Mouse (Mus musculus) lung, postnatal 0 days (tissue): ENCODE measurements at regions not wholly inside any gene's neighbourhood (a gene's known extent, or its start where the extent isn't known, plus 50 kb on each side); places are given as distances from the start of the nearest gene placed in this dataset.

Experiments
- ATAC-seq: fragments of 200-750 bp; cut with Nextera tagmentation; 2 replicates; pipeline ENCODE4 v1.8.0; 2017; ENCODE audit warnings: moderate library complexity
- DNase-seq: peaks from one replicate; pipeline ENCODE4 v3.0.0-alpha.2; 2016; ENCODE audit warnings: low spot score
- H3K27ac ChIP-seq: fragments of 300-500 bp; sonication (generic); 2 replicates; pipeline ENCODE4 v1.5.1; 2014; ENCODE audit warnings: antibody characterized with exemption, mild to moderate bottlenecking, low read length, mixed read lengths
- H3K27me3 ChIP-seq: fragments of 300-500 bp; sonication (generic); replicated peaks from 2 replicates; pipeline ENCODE4 v1.6.1; 2014; ENCODE audit warnings: low read length, mixed read lengths; ENCODE audit not compliant: insufficient read depth
- H3K36me3 ChIP-seq: fragments of 300-500 bp; sonication (generic); 2 replicates; pipeline ENCODE4 v1.6.1; 2014; ENCODE audit warnings: low read length, mixed read lengths; ENCODE audit not compliant: insufficient read depth
- H3K4me1 ChIP-seq: fragments of 300-500 bp; sonication (generic); 2 replicates; pipeline ENCODE4 v1.6.1; 2014; ENCODE audit warnings: antibody characterized with exemption, low read depth, low read length, mixed read lengths; ENCODE audit not compliant: insufficient read depth
- H3K4me2 ChIP-seq: fragments of 300-500 bp; sonication (generic); replicated peaks from 2 replicates; pipeline ENCODE4 v1.6.1; 2014; ENCODE audit warnings: low read depth, mild to moderate bottlenecking, low read length, moderate library complexity, mixed read lengths
- H3K4me3 ChIP-seq: fragments of 300-500 bp; sonication (generic); 2 replicates; pipeline ENCODE4 v1.5.1; 2014; ENCODE audit warnings: low read depth, low read length
- H3K9ac ChIP-seq: fragments of 300-500 bp; sonication (generic); replicated peaks from 2 replicates; pipeline ENCODE4 v1.6.1; 2014; ENCODE audit warnings: low read depth, mild to moderate bottlenecking
- H3K9me3 ChIP-seq: fragments of 300-500 bp; sonication (generic); 2 replicates; pipeline ENCODE4 v1.6.1; 2016; ENCODE audit warnings: low read length, mixed read lengths
- CTCF ChIP-seq: IDR thresholded peaks from 2 replicates; pipeline ENCODE4 v1.5.1; 2016; ENCODE audit warnings: antibody characterized with exemption, mild to moderate bottlenecking
- EP300 ChIP-seq: IDR thresholded peaks from 2 replicates; pipeline ENCODE4 v1.6.1; 2016; ENCODE audit warnings: antibody characterized with exemption, mild to moderate bottlenecking, control low read depth
- WGBS: fragments of 180-500 bp; shearing (Covaris S2); extraction: QIAGEN DNeasy Blood & Tissue Kit; methylation state at CpG from one replicate; pipeline ENCODE4 v1.1.7; 2014; 5-methylcytosine and 5-hydroxymethylcytosine counted together

GRCm38 (mm10) chr8:36312963-36313362 is 547.4 kb downstream of the Gm19410 start:
- Histone ChIP-seq H3K4me1 (no peaks in the 10 kb centered on the region), H3K4me2 (no peak overlapping the region), H3K27ac (no peak overlapping the region), H3K9ac (no peak overlapping the region), H3K36me3 (no peaks in the 10 kb centered on the region), H3K4me3 (no peak overlapping the region), H3K9me3 (no peaks in the 10 kb centered on the region), H3K27me3 (no peaks in the 10 kb centered on the region)
- 79% methylated on average over 3 of the region's 3 CpGs for WGBS
- DNase-seq: no peak
- ATAC-seq: no peak
- TF ChIP-seq EP300 (no peak), CTCF (no peak)

GRCm38 (mm10) chr8:36318396-36318795 is 552.8 kb downstream of the Gm19410 start:
- no peak for TF ChIP-seq EP300
- TF ChIP-seq CTCF: no peak
- Histone ChIP-seq H3K36me3 (no peaks in the 10 kb centered on the region), H3K4me3 (no peak overlapping the region), H3K4me2 (no peak overlapping the region), H3K27ac (no peak overlapping the region), H3K9ac (no peak overlapping the region), H3K9me3 (no peaks in the 10 kb centered on the region), H3K4me1 (no peaks in the 10 kb centered on the region), H3K27me3 (no peaks in the 10 kb centered on the region)
- WGBS: 78% methylated on average over 2 of the region's 2 CpGs
- no peak for DNase-seq
- ATAC-seq: no peak

GRCm38 (mm10) chr8:36318884-36319283 is 553.3 kb downstream of the Gm19410 start:
- no peak overlapping the region for H3K4me3 ChIP-seq
- no peak overlapping the region for H3K4me2 ChIP-seq
- H3K4me1 ChIP-seq: no peaks in the 10 kb centered on the region
- H3K36me3 ChIP-seq: no peaks in the 10 kb centered on the region
- H3K27ac ChIP-seq: no peak overlapping the region
- TF ChIP-seq EP300: no peak
- no peak for TF ChIP-seq CTCF
- H3K9ac ChIP-seq: no peak overlapping the region
- WGBS: 66% methylated on average over 5 of the region's 5 CpGs
- ATAC-seq (no peak), DNase-seq (no peak)
- no peaks in the 10 kb centered on the region for H3K27me3 ChIP-seq
- H3K9me3 ChIP-seq: no peaks in the 10 kb centered on the region

GRCm38 (mm10) chr8:36319314-36319959 is 553.8 kb downstream of the Gm19410 start:
- Histone ChIP-seq H3K4me2 (no peak overlapping the region), H3K27ac (no peak overlapping the region), H3K4me3 (no peak overlapping the region), H3K4me1 (no peaks in the 10 kb centered on the region), H3K36me3 (no peaks in the 10 kb centered on the region), H3K9ac (no peak overlapping the region), H3K9me3 (no peaks in the 10 kb centered on the region), H3K27me3 (no peaks in the 10 kb centered on the region)
- DNase-seq: no peak
- WGBS: 45% methylated on average over 7 of the region's 7 CpGs
- TF ChIP-seq CTCF (no peak), EP300 (no peak)
- ATAC-seq: no peak

- WGBS: 71% methylated on average over 8 of the region's 8 CpGs
- Histone ChIP-seq H3K27me3 (no peaks in the 10 kb centered on the region), H3K36me3 (no peaks in the 10 kb centered on the region), H3K4me2 (no peak overlapping the region), H3K27ac (no peak overlapping the region), H3K9me3 (no peaks in the 10 kb centered on the region), H3K4me3 (no peak overlapping the region), H3K9ac (no peak overlapping the region), H3K4me1 (no peaks in the 10 kb centered on the region)
- DNase-seq (no peak), ATAC-seq (no peak)
- TF ChIP-seq EP300 (no peak), CTCF (no peak)
Measured at GRCm38 (mm10) chr8:36322125-36322524, 556.5 kb downstream of the Gm19410 start.

GRCm38 (mm10) chr8:36322578-36322977 is 557.0 kb downstream of the Gm19410 start:
- Histone ChIP-seq H3K9ac (no peak overlapping the region), H3K9me3 (no peaks in the 10 kb centered on the region), H3K27me3 (no peaks in the 10 kb centered on the region), H3K4me1 (no peaks in the 10 kb centered on the region), H3K4me2 (no peak overlapping the region), H3K4me3 (no peak overlapping the region), H3K36me3 (no peaks in the 10 kb centered on the region), H3K27ac (no peak overlapping the region)
- ATAC-seq (no peak), DNase-seq (no peak)
- TF ChIP-seq CTCF (no peak), EP300 (no peak)
- 58% methylated on average over 7 of the region's 7 CpGs for WGBS

DNA sequence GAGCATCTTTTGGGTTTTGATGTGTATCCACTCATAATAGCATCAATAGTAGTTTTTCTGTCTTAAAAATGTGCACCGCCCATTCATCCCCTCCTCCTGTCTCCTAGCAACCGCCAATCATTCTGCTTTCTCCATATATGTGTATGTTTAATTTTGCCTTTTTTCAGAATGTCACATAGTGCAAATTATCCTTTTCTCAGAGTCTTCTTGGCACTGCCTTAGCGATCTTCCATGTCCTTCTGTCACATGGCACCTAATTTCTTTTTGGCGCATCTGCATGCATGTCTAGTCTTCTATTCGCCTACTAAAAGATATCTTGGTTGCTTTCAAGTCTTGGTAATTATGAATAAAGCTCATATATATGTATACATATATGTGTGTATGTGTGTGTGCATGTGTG is 573.0 kb downstream of the Gm19410 start:
- Histone ChIP-seq H3K9me3 (no peaks in the 10 kb centered on the region), H3K36me3 (no peaks in the 10 kb centered on the region), H3K27me3 (no peaks in the 10 kb centered on the region), H3K27ac (no peak overlapping the region), H3K4me3 (no peak overlapping the region), H3K4me1 (no peaks in the 10 kb centered on the region), H3K4me2 (no peak overlapping the region), H3K9ac (no peak overlapping the region)
- DNase-seq: no peak
- ATAC-seq: no peak
- 90% methylated on average over 5 of the region's 5 CpGs for WGBS
- TF ChIP-seq CTCF (no peak), EP300 (no peak)
